Mouse (Mus musculus) heart, adult 2 months (tissue): Measurements from ENCODE around the gene Pim1. TPM values are rescaled to one million over a fixed set of nuclear protein-coding genes. Genes with fewer than 3 reads are reported as not detected.

Source experiments
- DNase-seq, 2 experiments: peaks; one replicate each; pipeline ENCODE4 v3.0.0; 2021
- H3K27ac ChIP-seq: fragments of 200-600 bp; 2 replicates; pipeline ENCODE4 v1.8.1; 2022
- H3K27me3 ChIP-seq: fragments of 200-500 bp; 2 replicates; pipeline ENCODE4 v1.6.1; 2012; ENCODE audit warnings: mild to moderate bottlenecking, low read length, inconsistent platforms, mixed read lengths; ENCODE audit not compliant: control insufficient read depth, insufficient read depth
- H3K36me3 ChIP-seq: fragments of 200-500 bp; 2 replicates; pipeline ENCODE4 v1.6.1; 2012; ENCODE audit warnings: low read length, inconsistent platforms; ENCODE audit not compliant: control insufficient read depth, insufficient read depth
- H3K4me1 ChIP-seq: fragments of 200-500 bp; 2 replicates; pipeline ENCODE4 v1.6.1; 2011; ENCODE audit warnings: low read length; ENCODE audit not compliant: control insufficient read depth, insufficient read depth
- H3K4me3 ChIP-seq: fragments of 200-600 bp; 2 replicates; pipeline ENCODE4 v1.8.1; 2022
- H3K79me2 ChIP-seq: fragments of 200-500 bp; replicated peaks from 2 replicates; pipeline ENCODE4 v1.6.1; 2012; ENCODE audit warnings: mild to moderate bottlenecking, inconsistent platforms, low read length, moderate library complexity, mixed read lengths; ENCODE audit not compliant: control insufficient read depth, insufficient read depth
- H3K9ac ChIP-seq: fragments of 200-500 bp; 2 replicates; pipeline ENCODE4 v1.6.1; 2012; ENCODE audit warnings: low read depth, mild to moderate bottlenecking, control low read depth, inconsistent platforms, low read length, mixed read lengths
- CTCF ChIP-seq: fragments of 200-600 bp; IDR thresholded peaks from 2 replicates; pipeline ENCODE4 v1.8.1; 2022; ENCODE audit warnings: antibody characterized with exemption, mild to moderate bottlenecking, moderate library complexity
- EP300 ChIP-seq: fragments of 200-500 bp; IDR thresholded peaks from 2 replicates; pipeline ENCODE4 v1.6.1; 2011; ENCODE audit warnings: low read depth, low read length, control low read depth; ENCODE audit not compliant: insufficient read depth
- POLR2A ChIP-seq: fragments of 200-500 bp; IDR thresholded peaks from 2 replicates; pipeline ENCODE4 v1.6.1; 2011; ENCODE audit warnings: mild to moderate bottlenecking, low read depth, low read length, control low read depth; ENCODE audit not compliant: insufficient read depth
- WGBS: fragments of 180-500 bp; shearing (Covaris S2); methylation state at CpG from one replicate; pipeline ENCODE4 v1.1.7; 2018; 5-methylcytosine and 5-hydroxymethylcytosine counted together
- intact Hi-C: fragments of 180-260 bp; cut with DNase I; formaldehyde crosslinking; loops from one replicate; pipeline ENCODE4 v1.15.1; 2025
- polyA plus RNA-seq: library from polyadenylated mRNA; depleted of rRNA; stranded (reverse); fragments of >200 nt; gene quantifications from 2 replicates; pipeline ENCODE4 v1.2.3, GENCODE M21; 2012
- total RNA-seq, 2 experiments: library from RNA; stranded (reverse); gene quantifications; 2 replicates each; pipeline ENCODE4 v1.2.3; 2021

Pim1 gene
- total and polyA plus RNA-seq, 3 experiments = 17.2 to 24.6 (median 20.5) TPM

DNA sequence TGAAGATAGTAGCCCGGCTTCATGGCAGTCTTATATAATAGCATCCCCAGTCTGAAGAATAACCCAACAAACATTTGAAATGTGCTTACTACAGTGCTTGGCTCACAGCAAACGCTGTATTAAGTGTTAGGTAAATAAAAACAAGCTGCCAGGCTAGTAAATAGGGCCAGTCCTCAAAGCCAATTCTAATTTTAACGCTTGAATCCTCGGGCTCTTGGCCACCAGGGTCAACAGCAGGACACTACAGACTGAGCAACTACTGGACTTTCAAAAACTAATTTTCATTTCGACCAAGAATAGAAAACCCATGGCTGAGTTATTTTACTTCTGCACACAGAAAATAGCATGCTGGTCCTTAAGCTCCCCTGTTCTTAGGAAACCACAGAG lies 30.4 kb upstream of the Pim1 start:
- intact Hi-C loops = no loop called here
- 19% methylated on average over 5 of the region's 5 CpGs for WGBS
- no peaks in the 10 kb centered on the region; the same call in 1 of the 2 replicates for H3K36me3 ChIP-seq
- H3K4me3 ChIP-seq = no peak overlapping the region
- TF ChIP-seq CTCF (no peak), EP300 (no peak), POLR2A (no peak)
- no peak overlapping the region for H3K9ac ChIP-seq
- no peaks in the 10 kb centered on the region for H3K79me2 ChIP-seq
- peaks cover 8% of the 10 kb centered on the region for H3K4me1 ChIP-seq
- DNase-seq = no peak
- H3K27ac ChIP-seq = peak overlapping the region; percentile 79
- no peaks in the 10 kb centered on the region for H3K27me3 ChIP-seq

DNA sequence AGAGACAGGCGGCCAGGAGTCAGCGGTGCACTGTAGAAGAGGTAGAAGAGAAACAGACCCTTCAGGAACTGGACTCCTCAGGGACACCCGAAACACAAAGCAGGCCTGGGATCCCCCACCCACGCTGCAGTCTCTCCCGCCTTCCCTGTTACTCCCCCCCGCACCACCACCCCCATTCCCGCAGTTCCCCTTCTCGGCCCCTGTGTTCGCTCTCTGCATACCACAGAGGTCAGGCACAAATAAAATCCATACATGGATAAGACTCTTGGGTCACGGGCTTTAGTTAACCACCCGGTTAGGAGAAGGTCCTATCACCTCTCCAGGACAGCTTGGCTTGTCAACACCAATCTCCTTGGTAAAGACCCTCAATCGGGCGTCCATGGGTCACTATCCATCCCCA lies 26.9 kb upstream of the Pim1 start:
- H3K27ac ChIP-seq = no peak overlapping the region
- H3K4me3 ChIP-seq = no peak overlapping the region
- 39% methylated on average over 13 of the region's 13 CpGs for WGBS

DNA sequence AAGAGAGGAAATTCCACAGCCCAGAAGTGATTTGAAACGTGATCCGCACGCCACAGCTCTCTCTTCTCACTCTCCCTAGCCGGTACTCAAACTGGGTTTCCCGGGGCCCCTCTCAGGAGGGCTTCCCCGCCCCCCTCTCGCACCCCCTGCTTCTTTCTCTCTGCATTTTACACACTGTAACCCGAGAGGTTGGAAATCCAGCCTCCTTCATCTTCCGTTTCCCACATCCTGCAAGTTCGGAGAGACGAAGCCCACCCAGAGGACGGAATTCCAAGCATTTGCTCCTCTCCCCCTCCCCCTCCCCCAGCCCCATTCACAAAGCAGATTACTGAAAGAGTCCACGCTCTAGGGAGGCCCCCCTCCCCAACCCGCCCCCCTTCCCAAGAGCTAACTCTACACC lies 26.5 kb upstream of the Pim1 start:
- intact Hi-C loops = no loop called here
- H3K4me3 ChIP-seq = no peak overlapping the region
- H3K79me2 ChIP-seq = no peaks in the 10 kb centered on the region
- no peak overlapping the region for H3K9ac ChIP-seq
- no peaks in the 10 kb centered on the region for H3K27me3 ChIP-seq
- H3K36me3 ChIP-seq = no peaks in the 10 kb centered on the region; the same call in 1 of the 2 replicates
- H3K27ac ChIP-seq = no peak overlapping the region
- 17% methylated on average over 14 of the region's 14 CpGs for WGBS
- H3K4me1 ChIP-seq = peaks cover 8% of the 10 kb centered on the region
- no peak for DNase-seq
- TF ChIP-seq EP300 = no peak
- TF ChIP-seq POLR2A = no peak
- TF ChIP-seq CTCF = no peak

More for the DNA sequence above, 26.9 kb upstream of the Pim1 start:
- TF ChIP-seq CTCF (no peak), EP300 (no peak), POLR2A (no peak)
- no peak for DNase-seq
- no peaks in the 10 kb centered on the region for H3K79me2 ChIP-seq
- intact Hi-C loops = no loop called here
- H3K36me3 ChIP-seq = no peaks in the 10 kb centered on the region; the same call in 1 of the 2 replicates
- peaks cover 8% of the 10 kb centered on the region for H3K4me1 ChIP-seq
- no peak overlapping the region for H3K9ac ChIP-seq
- H3K27me3 ChIP-seq = no peaks in the 10 kb centered on the region

DNA sequence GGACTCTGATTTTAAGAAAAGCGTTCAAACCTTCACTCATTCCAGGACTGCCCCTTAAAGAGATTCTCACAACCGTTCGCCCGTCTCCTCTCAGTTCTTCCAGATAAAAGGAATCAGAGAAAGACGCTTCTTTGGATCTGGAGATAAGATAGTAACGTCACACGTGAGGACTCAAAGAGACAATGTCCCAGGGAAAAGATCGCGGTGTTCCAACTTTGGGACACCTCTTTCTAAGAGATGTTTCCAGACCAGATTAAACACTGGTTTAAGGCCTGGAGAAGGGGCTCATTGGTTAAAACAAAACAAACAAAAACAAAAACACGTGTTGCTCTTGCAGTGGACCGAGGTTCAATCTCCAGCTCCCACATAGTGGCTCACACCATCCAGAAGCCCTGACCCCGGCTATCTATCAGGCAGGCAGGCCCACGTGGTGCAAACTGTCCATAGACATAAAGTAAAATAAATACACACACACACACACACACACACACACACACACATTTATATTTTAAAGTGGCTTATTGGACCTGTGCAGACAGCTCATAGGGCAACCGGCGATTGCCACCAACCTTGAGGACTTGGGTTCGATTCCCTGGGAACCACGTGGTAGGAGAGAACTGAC lies 25.9 kb upstream of the Pim1 start:
- no peak overlapping the region for H3K27ac ChIP-seq
- no peak overlapping the region for H3K9ac ChIP-seq
- peaks cover 7% of the 10 kb centered on the region for H3K4me1 ChIP-seq
- TF ChIP-seq EP300 (no peak), POLR2A (no peak), CTCF (no peak)
- 57% methylated on average over 17 of the region's 17 CpGs for WGBS
- no peak overlapping the region for H3K4me3 ChIP-seq
- no peaks in the 10 kb centered on the region for H3K79me2 ChIP-seq
- H3K36me3 ChIP-seq = no peaks in the 10 kb centered on the region; the same call in 1 of the 2 replicates
- no peak for DNase-seq
- intact Hi-C loops = loop anchor here (1.0 kb wide), 1 partner anchor 26 kb away; the partner anchor contains the start of gene Pim1
- no peaks in the 10 kb centered on the region for H3K27me3 ChIP-seq

DNA sequence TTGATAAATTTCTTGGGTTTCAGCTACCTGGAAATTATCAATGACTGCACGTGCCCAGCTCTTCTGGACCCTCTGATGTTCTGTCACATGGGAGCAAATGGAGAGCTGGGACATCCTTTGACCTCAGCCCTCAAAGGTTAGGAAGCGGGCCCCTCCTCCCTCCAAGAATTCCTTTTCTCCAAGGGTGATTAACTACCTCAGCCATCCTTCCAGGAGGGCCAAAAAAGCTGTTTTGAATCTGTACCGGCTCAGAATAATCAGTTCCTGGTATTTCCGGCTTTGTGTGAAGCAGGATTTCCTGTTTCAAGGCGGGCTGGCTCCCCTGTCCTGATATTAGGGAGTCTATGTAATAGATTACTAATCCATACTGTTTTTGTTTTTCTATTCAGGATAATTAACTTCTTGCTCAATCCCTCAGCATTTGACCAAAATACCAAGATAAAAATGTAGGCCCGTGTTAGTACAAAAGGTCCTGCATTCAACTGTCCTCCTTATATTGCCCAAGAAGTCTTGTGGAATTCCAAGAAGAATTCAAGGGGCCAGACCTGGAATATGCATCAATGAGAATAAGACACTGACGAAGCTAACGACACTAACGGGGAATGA lies 25.0 kb upstream of the Pim1 start:
- intact Hi-C loops = loop anchor here (1.0 kb wide), 1 partner anchor 25 kb away; the partner anchor contains the start of gene Pim1
- 45% methylated on average over 9 of the region's 9 CpGs for WGBS
- Histone ChIP-seq H3K27ac (peak overlapping the region; percentile 12; the same call in 1 of the 2 replicates), H3K36me3 (no peaks in the 10 kb centered on the region), H3K27me3 (no peaks in the 10 kb centered on the region), H3K4me3 (no peak overlapping the region), H3K79me2 (no peaks in the 10 kb centered on the region), H3K4me1 (peaks cover 3% of the 10 kb centered on the region), H3K9ac (no peak overlapping the region)
- no peak for DNase-seq
- TF ChIP-seq CTCF (no peak), POLR2A (no peak), EP300 (no peak)

DNA sequence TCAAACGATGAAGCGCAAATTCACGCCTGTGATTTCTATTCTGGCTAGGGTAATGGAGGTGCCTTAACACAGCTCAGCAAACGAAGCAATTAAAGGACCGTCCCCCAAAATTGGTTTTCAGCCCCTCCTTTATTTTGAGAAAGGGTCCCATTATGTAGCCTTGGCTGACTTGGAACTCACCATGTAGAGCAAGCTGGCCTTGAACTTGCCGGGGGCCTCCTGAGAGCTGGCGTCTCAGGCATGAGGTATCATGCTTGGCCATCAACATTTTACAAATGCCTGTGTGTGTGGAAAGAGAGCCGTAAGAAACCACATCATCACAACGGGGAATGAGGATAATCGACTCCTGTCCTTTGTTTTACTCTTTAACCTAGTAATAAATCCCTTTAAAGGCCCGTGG lies 23.5 kb upstream of the Pim1 start:
- no peak overlapping the region for H3K9ac ChIP-seq
- H3K4me3 ChIP-seq = no peak overlapping the region
- no peak for DNase-seq
- no peaks in the 10 kb centered on the region for H3K27me3 ChIP-seq
- TF ChIP-seq CTCF (no peak), EP300 (no peak), POLR2A (no peak)
- H3K4me1 ChIP-seq = peaks cover 3% of the 10 kb centered on the region
- H3K27ac ChIP-seq = no peak overlapping the region
- intact Hi-C loops = no loop called here
- WGBS = 62% methylated on average over 11 of the region's 11 CpGs
- H3K36me3 ChIP-seq = no peaks in the 10 kb centered on the region
- H3K79me2 ChIP-seq = no peaks in the 10 kb centered on the region
